Mouse (Mus musculus) spleen, adult 10 weeks (tissue): ENCODE results near the gene Knop1. TPM values are rescaled to one million over a fixed set of nuclear protein-coding genes. Genes with fewer than 3 reads are reported as not detected.

Experiments used
- polyA plus RNA-seq: library from polyadenylated mRNA; stranded (reverse); fragments of 350-450 nt; fragmentation: Illumina TruSeq; extraction: RNeasy Lipid Tissue Mini Kit (QIAGEN cat#74804); gene quantifications from one replicate; pipeline ENCODE4 v1.2.3, GENCODE M21; 2015; ENCODE audit warnings: low replicate concordance; ENCODE audit not compliant: insufficient read depth

The Knop1 gene
- polyA plus RNA-seq, result 31.0 TPM

GRCm38 (mm10) chr7:118855877-118856304 lies at the start of gene Knop1:
Gene Knop1, minus strand, starts transcription at chr7:118856254.

GRCm38 (mm10) chr7:118855171-118855876 lies 730 bp downstream of the Knop1 start, which contains the start of gene Iqck:
Gene Iqck, plus strand, starts transcription at chr7:118855752.

Other genes with a start within 250 kb of the Knop1 start
- gene Gde1, start 150.5 kb downstream of the Knop1 start, polyA plus RNA-seq, result 56.1 TPM
- 16.1 TPM for gene Ccp110, start 143.7 kb downstream of the Knop1 start, polyA plus RNA-seq
- gene Vps35l, start 116.0 kb downstream of the Knop1 start, polyA plus RNA-seq, result 39.1 TPM
- gene Iqck, start 502 bp downstream of the Knop1 start, polyA plus RNA-seq, result 0.91 TPM
- 7.2 TPM for gene Gprc5b, start 139.0 kb upstream of the Knop1 start, polyA plus RNA-seq